8 mouse cellular contexts compared by ENCODE assay signal in genomic region chr14:24490468-24491265, GRCm38 (mm10). TPM values are rescaled to one million over a fixed set of nuclear protein-coding genes. Genes with fewer than 3 reads are reported as not detected.
A peak's percentile ranks its signal among the peaks of the same experiment; 100 is the strongest.
DNase-seq lines count a peak whose midpoint lies in the region; ATAC-seq lines count a peak whose summit lies in the region.

No protein-coding gene starts in this region.

- peak overlapping the region; percentile 89 for H3K4me2 ChIP-seq in hindbrain, embryonic 16.5 days (ENCODE audit: low read length)

- peak; percentile 85 for DNase-seq in WW6 (ENCODE audit: low read depth, low spot score)
- DNase-seq in cerebellum, postnatal 4 days (ENCODE audit: low spot score in 2 of 2): peak; percentile 87 to 97
- DNase-seq in gastrocnemius, adult 18-20 months (ENCODE audit: low spot score): peak; percentile 96
- DNase-seq in left cerebral cortex, adult 18-20 months (ENCODE audit: low spot score in 2 of 2): peak; percentile 98
- DNase-seq in right cerebral cortex, adult 18-20 months: peak; percentile 97
- peak; percentile 89 for DNase-seq in urinary bladder, postnatal 10 days (ENCODE audit: low spot score)

- H3K79me2 ChIP-seq in macrophage (ENCODE audit: inconsistent target): peaks cover 57% of the 10 kb centered on the region

- peaks cover 22% of the 10 kb centered on the region for H3K36me3 ChIP-seq in hindbrain, embryonic 16.5 days (ENCODE audit: control insufficient read depth, insufficient read depth, low read length)
- peaks cover 18% of the 10 kb centered on the region; the same call in 1 of the 2 replicates for H3K36me3 ChIP-seq in macrophage (ENCODE audit: inconsistent target)

- no peaks in the 10 kb centered on the region for H3K9me3 ChIP-seq in hindbrain, embryonic 16.5 days (ENCODE audit: control insufficient read depth, low read length)

- peaks cover 31% of the 10 kb centered on the region for H3K4me1 ChIP-seq in hindbrain, embryonic 16.5 days (ENCODE audit: control insufficient read depth, insufficient read depth, low read depth, low read length)

- H3K27ac ChIP-seq in hindbrain, embryonic 16.5 days (ENCODE audit: low read depth, low read length): peak overlapping the region; percentile 70
- H3K27ac ChIP-seq in macrophage: peak overlapping the region; percentile 40

- peak overlapping the region; percentile 60 for H3K4me3 ChIP-seq in hindbrain, embryonic 16.5 days (ENCODE audit: low read length)
- peak overlapping the region; percentile 69 for H3K4me3 ChIP-seq in macrophage (ENCODE audit: inconsistent target)

- under 1% methylated on average over 64 of the region's 64 CpGs for WGBS in hindbrain, embryonic 16.5 days
- under 1% methylated on average over 55 of the region's 64 CpGs for WGBS in macrophage (ENCODE audit: missing documents)

- no peaks in the 10 kb centered on the region for H3K27me3 ChIP-seq in hindbrain, embryonic 16.5 days (replicated peaks; ENCODE audit: control insufficient read depth, insufficient read depth, low read length)

- H3K9ac ChIP-seq in hindbrain, embryonic 16.5 days (ENCODE audit: low read depth, low read length): peak overlapping the region; percentile 77

- ATAC-seq in hindbrain, embryonic 16.5 days: peak; percentile 93

RNA-seq across cellular contexts. Expression of gene Rps24, which starts 3.7 kb away (rescaled TPM):
- 100 to 1,000 TPM; 767 to 782 TPM for total RNA-seq in gastrocnemius, adult 18-20 months (2021)
- 456 and 490 TPM in 2 replicates for polyA plus RNA-seq in hindbrain, embryonic 16.5 days (2015; fragmentation: Nextera tagmentation; extraction: Ambion mirVana)
- 100 to 1,000 TPM; 776 to 777 TPM for total RNA-seq in left cerebral cortex, adult 18-20 months (2021)
- 100 to 1,000 TPM in 19 of 26 experiments, 10 to 100 TPM in 7; 43.0 to 534 (median 135) TPM for total RNA-seq in macrophage (2018; cell fraction: chromatin; rRNA removed)
- 1,000 to 10,000 TPM; 1,670 to 3,709 (median 2,156) TPM for total RNA-seq in macrophage (2018; cell fraction: cytosol; rRNA removed)
- 1,000 to 10,000 TPM in 1 of 26 experiments, 100 to 1,000 TPM in 25; 145 to 1,053 (median 426) TPM for total RNA-seq in macrophage (2018; cell fraction: nucleus; rRNA removed)
- 2,962 to 3,897 TPM (median 3,033 TPM) in 3 replicates for polyA plus RNA-seq in macrophage (2018)

RNA-seq across cellular contexts. Expression of gene Polr3a, which starts 3.8 kb away (rescaled TPM):
- 1 to 10 TPM; 6.2 to 8.2 TPM for total RNA-seq in gastrocnemius, adult 18-20 months (2021)
- polyA plus RNA-seq in hindbrain, embryonic 16.5 days (2015; fragmentation: Nextera tagmentation; extraction: Ambion mirVana): 16.5 and 18.4 TPM in 2 replicates
- 10 to 100 TPM; 31.7 to 35.0 TPM for total RNA-seq in left cerebral cortex, adult 18-20 months (2021)
- 100 to 1,000 TPM in 1 of 26 experiments, 10 to 100 TPM in 25; 22.2 to 107 (median 67.7) TPM for total RNA-seq in macrophage (2018; cell fraction: chromatin; rRNA removed)
- 10 to 100 TPM in 22 of 26 experiments, 1 to 10 TPM in 4; 6.4 to 18.3 (median 12.9) TPM for total RNA-seq in macrophage (2018; cell fraction: cytosol; rRNA removed)
- 10 to 100 TPM; 17.6 to 59.1 (median 38.6) TPM for total RNA-seq in macrophage (2018; cell fraction: nucleus; rRNA removed)
- 9.7 to 12.3 TPM (median 11.3 TPM) in 3 replicates for polyA plus RNA-seq in macrophage (2018)

Comparison
In these comparisons a context has a peak if more than half of its experiments do, and no peak if none do; other contexts are left out.
1. Peak in every context shown above with its lines: DNase-seq, ATAC-seq, H3K4me3 ChIP-seq and H3K27ac ChIP-seq.